Mouse (Mus musculus) small intestine, adult 2 months (tissue): ENCODE data around the gene Plekhg2.

Source experiments
- CTCF ChIP-seq: fragments of 200-500 bp; IDR thresholded peaks from 2 replicates; pipeline ENCODE4 v1.5.1; 2012; ENCODE audit warnings: low read depth, mild to moderate bottlenecking, control low read depth, inconsistent platforms, low read length, moderate library complexity, mixed read lengths; ENCODE audit not compliant: insufficient replicate concordance, insufficient read length; ENCODE audit errors: extremely low read depth
- POLR2A ChIP-seq: fragments of 200-500 bp; IDR thresholded peaks from 2 replicates; pipeline ENCODE4 v1.6.1; 2012; ENCODE audit warnings: low read depth, mild to moderate bottlenecking, control low read depth, inconsistent platforms, low read length, moderate library complexity

DNA sequence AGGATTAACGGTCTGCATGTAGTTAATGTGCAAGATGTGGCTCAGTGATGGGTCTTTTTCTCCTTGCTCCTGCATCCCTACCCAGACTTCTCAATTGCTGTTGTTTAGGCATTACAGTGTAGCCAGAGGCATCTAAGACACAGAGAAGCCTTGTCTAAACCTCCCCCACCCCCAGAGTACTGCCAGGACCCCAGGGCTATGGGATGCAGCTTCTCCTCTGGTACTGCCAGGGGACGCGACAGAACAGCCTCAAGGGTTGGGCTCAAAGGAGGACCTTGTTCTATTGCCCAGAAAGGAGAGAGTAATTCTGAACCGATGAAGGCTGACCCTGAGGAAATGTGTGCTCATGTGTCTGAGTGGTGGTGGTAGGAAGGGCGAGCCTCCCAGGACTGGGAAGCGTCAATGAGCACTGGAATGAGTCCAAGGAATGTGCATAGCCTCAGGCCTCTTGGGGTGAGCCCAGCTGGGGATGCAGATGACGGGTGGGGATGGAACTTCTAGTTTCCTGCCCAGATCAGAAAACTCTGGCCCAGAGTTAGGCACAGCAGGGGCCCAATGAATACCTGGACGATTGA lies 45.8 kb upstream of the Plekhg2 start:
- no peak for TF ChIP-seq POLR2A
- no peak for TF ChIP-seq CTCF
